Mouse (Mus musculus) spleen, adult 2 months (tissue): ENCODE results near the gene Thap7.
"Not testable (repeated sequence)": the region's sequence is repeated elsewhere in the genome, so short reads cannot be mapped to it uniquely, and the experiment has no call there.

Experiments
- CTCF ChIP-seq: fragments of 200-500 bp; IDR thresholded peaks from 2 replicates; pipeline ENCODE4 v1.5.1; 2011; ENCODE audit warnings: mild to moderate bottlenecking, inconsistent platforms; ENCODE audit not compliant: insufficient read depth, insufficient read length, insufficient replicate concordance; ENCODE audit errors: extremely low read depth
- POLR2A ChIP-seq: fragments of 200-500 bp; IDR thresholded peaks from 2 replicates; pipeline ENCODE4 v1.6.1; 2011; ENCODE audit warnings: low read depth, low read length, inconsistent platforms

- not testable (repeated sequence) for TF ChIP-seq CTCF, POLR2A
These were observed 23.8 kb upstream of the Thap7 start for GRCm38 (mm10) chr16:17554702-17555101.
